Mouse (Mus musculus) G1E (cell line): ENCODE measurements around the gene Ppcs. TPM values are rescaled to one million over a fixed set of nuclear protein-coding genes. Genes with fewer than 3 reads are reported as not detected.

Experiments
- ATAC-seq: 2 replicates; pipeline ENCODE4 v1.8.0; 2016; ENCODE audit warnings: mild to moderate bottlenecking; ENCODE audit not compliant: insufficient number of reproducible peaks, poor library complexity, low FRiP score, severe bottlenecking; ENCODE audit errors: extremely low read depth
- DNase-seq: peaks from one replicate; pipeline ENCODE4 v3.0.0; 2012; ENCODE audit warnings: low spot score
- H3K27me3 ChIP-seq: 2 replicates; pipeline ENCODE4 v1.6.1; 2012; ENCODE audit warnings: mild to moderate bottlenecking, low read length, inconsistent platforms; ENCODE audit not compliant: insufficient read depth
- H3K36me3 ChIP-seq: replicated peaks from 2 replicates; pipeline ENCODE3; 2012; ENCODE audit warnings: mild to moderate bottlenecking, inconsistent platforms
- H3K4me1 ChIP-seq: 2 replicates; pipeline ENCODE4 v1.6.1; 2012; ENCODE audit warnings: low read depth, low read length, inconsistent platforms, mixed read lengths; ENCODE audit not compliant: insufficient read depth
- H3K4me3 ChIP-seq: 2 replicates; pipeline ENCODE4 v1.5.1; 2012; ENCODE audit warnings: low read depth, mild to moderate bottlenecking, inconsistent platforms, low read length, moderate library complexity, mixed read lengths
- H3K9me3 ChIP-seq: replicated peaks from 2 replicates; pipeline ENCODE4 v1.6.1; 2012; ENCODE audit warnings: inconsistent platforms
- CTCF ChIP-seq: IDR thresholded peaks from 2 replicates; pipeline ENCODE4 v1.5.1; 2012; ENCODE audit warnings: low read depth, low read length, inconsistent platforms, mixed read lengths
- GATA1 ChIP-seq: IDR thresholded peaks from 2 replicates; pipeline ENCODE4 v1.6.1; 2012; ENCODE audit warnings: borderline replicate concordance, low read length, inconsistent platforms, mixed read lengths
- GATA2 ChIP-seq: IDR thresholded peaks from 2 replicates; pipeline ENCODE4 v1.6.1; 2012; ENCODE audit warnings: low read depth, low read length, inconsistent platforms, borderline replicate concordance
- POLR2AphosphoS5 ChIP-seq: IDR thresholded peaks from 2 replicates; pipeline ENCODE4 v1.6.1; 2012; ENCODE audit warnings: low read depth, low read length, inconsistent platforms; ENCODE audit not compliant: insufficient replicate concordance
- TAL1 ChIP-seq: conservative IDR thresholded peaks from 2 replicates; pipeline ENCODE4 v1.6.1; 2012; ENCODE audit warnings: low read depth, low read length, inconsistent platforms, mixed read lengths
- polyA plus RNA-seq: library from polyadenylated mRNA; stranded (reverse); fragments of >175 nt; gene quantifications from 2 replicates; pipeline ENCODE4 v1.2.3, GENCODE M21; 2012
- total RNA-seq, 2 experiments: library from RNA; stranded (forward) in 1 of 2; stranded (reverse) in 1 of 2; fragments of 200-1000 nt in 1 of 2; fragments of >200 nt in 1 of 2; fragmentation: Nextera tagmentation in 1 of 2; gene quantifications; 2 replicates each; pipeline ENCODE4 v1.2.3; 2014 to 2017

The Ppcs gene
- total and polyA plus RNA-seq, 3 experiments: 12.2 to 29.0 (median 12.6) TPM

GRCm38 (mm10) chr4:119411877-119412650 is 10.2 kb downstream of the Ppcs start:
- ATAC-seq: no peak
- peaks cover 8% of the 10 kb centered on the region for H3K9me3 ChIP-seq
- no peak overlapping the region for H3K4me3 ChIP-seq
- peaks cover 14% of the 10 kb centered on the region for H3K4me1 ChIP-seq
- no peaks in the 10 kb centered on the region for H3K36me3 ChIP-seq
- peaks cover 32% of the 10 kb centered on the region for H3K27me3 ChIP-seq
- DNase-seq: no peak
- TF ChIP-seq GATA2: no peak
- no peak for TF ChIP-seq GATA1
- TF ChIP-seq POLR2AphosphoS5: no peak

GRCm38 (mm10) chr4:119403431-119403830 is 18.8 kb downstream of the Ppcs start:
- DNase-seq (no peak), ATAC-seq (no peak)
- H3K4me1 ChIP-seq: no peaks in the 10 kb centered on the region
- peaks cover 12% of the 10 kb centered on the region for H3K9me3 ChIP-seq
- H3K4me3 ChIP-seq: no peak overlapping the region
- no peak for TF ChIP-seq CTCF
- no peak for TF ChIP-seq POLR2AphosphoS5
- TF ChIP-seq GATA1: no peak
- TF ChIP-seq TAL1: no peak
- TF ChIP-seq GATA2: no peak
- H3K27me3 ChIP-seq: peaks cover 15% of the 10 kb centered on the region
- no peaks in the 10 kb centered on the region for H3K36me3 ChIP-seq

DNA sequence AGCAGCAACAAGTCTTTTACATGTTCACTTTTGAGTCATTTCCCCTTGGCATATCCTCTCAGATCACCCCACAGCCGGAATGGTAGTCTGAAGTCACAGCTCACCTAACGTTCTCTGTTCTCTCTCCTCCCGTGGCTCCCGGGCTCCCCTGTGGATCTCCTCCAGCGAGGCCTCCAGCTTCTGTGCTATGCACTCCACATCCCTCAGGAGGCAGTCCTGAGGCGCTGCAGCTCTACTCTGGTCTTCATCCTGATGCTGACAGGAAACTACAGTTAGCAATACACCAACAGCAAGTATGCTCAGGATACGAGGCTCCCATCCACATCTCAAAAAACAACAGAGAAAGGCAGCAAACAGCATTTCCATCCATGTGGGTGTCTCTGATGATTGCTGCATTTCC is 21.3 kb downstream of the Ppcs start:
- Histone ChIP-seq H3K27me3 (peaks cover 15% of the 10 kb centered on the region), H3K4me1 (no peaks in the 10 kb centered on the region), H3K36me3 (no peaks in the 10 kb centered on the region), H3K4me3 (no peak overlapping the region), H3K9me3 (peaks cover 9% of the 10 kb centered on the region)
- ATAC-seq: no peak
- no peak for TF ChIP-seq POLR2AphosphoS5
- DNase-seq: no peak

DNA sequence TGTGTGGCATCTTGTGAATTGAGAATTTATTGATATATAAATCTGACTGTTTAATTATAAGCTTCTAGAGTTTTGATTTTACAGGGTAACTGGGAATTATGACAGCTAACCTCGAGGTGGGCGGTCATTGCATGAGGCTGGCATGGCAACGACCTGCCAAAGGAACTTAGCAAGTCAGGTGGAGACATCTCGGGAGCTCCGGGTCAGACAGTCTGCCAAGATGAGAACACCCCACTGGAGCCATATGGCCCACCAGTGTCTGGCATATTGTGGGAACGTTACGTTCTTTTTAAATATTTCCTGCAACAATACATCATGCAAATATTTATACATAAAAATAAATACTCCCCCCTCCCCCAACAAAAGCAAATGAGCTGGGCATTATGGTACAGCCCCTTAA is 23.5 kb downstream of the Ppcs start:
- H3K9me3 ChIP-seq: peaks cover 9% of the 10 kb centered on the region
- peaks cover 12% of the 10 kb centered on the region for H3K27me3 ChIP-seq
- H3K4me3 ChIP-seq: no peak overlapping the region
- no peaks in the 10 kb centered on the region for H3K4me1 ChIP-seq
- DNase-seq (no peak), ATAC-seq (no peak)
- no peaks in the 10 kb centered on the region for H3K36me3 ChIP-seq
- TF ChIP-seq GATA2 (no peak), POLR2AphosphoS5 (no peak), TAL1 (no peak), GATA1 (no peak), CTCF (no peak)

DNA sequence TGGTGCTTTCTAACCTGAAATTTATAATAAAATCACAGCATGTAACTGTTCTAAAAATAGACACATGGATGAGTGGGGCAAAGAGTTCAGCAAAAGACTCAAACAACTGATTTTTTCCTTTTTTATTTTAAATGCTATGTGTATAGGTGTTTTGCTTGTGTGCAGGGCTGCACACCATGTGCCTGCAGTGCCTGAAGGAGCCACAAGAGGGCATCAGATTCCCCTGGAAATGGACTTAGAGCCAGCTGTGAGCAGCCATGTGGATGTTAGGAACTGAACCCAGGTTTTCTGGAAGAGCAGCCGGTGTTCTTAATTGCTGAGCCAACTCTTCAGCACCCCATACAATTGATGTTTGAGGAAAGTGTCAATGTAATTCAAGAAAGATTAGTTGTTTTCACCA is 31.9 kb downstream of the Ppcs start:
- Histone ChIP-seq H3K9me3 (no peaks in the 10 kb centered on the region), H3K4me1 (no peaks in the 10 kb centered on the region), H3K27me3 (peaks cover 17% of the 10 kb centered on the region), H3K36me3 (no peaks in the 10 kb centered on the region), H3K4me3 (no peak overlapping the region)
- no peak for ATAC-seq
- TF ChIP-seq GATA2: no peak
- TF ChIP-seq POLR2AphosphoS5: no peak
- TF ChIP-seq CTCF: peak; percentile 73
- no peak for TF ChIP-seq GATA1
- no peak for TF ChIP-seq TAL1
- no peak for DNase-seq

DNA sequence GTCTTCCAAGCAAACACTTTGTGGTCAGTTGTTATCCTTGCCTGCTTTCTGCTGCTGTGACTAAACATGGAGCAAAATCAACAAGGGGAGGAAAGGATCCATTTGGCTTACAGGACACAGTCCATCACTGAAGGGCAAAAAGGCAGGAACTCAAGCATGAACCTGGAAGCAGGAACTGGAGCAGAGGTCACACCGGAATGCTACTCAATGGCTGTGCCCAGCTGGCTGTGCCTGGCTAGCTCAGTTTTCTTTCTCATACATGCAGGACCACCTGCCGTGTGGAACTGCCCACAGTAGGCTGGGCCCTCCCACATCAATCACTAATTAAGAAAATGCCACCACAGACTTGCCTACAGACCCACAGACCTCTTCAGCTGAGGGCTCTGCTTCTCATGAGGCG is 33.0 kb downstream of the Ppcs start:
- DNase-seq: no peak
- no peaks in the 10 kb centered on the region for H3K4me1 ChIP-seq
- no peak overlapping the region for H3K4me3 ChIP-seq
- H3K9me3 ChIP-seq: no peaks in the 10 kb centered on the region
- no peaks in the 10 kb centered on the region for H3K36me3 ChIP-seq
- ATAC-seq: no peak
- H3K27me3 ChIP-seq: peaks cover 17% of the 10 kb centered on the region
- no peak for TF ChIP-seq GATA2
